In genomic region chr12:108301006-108301405, GRCm38 (mm10) we compare ENCODE assay signal across 25 mouse cellular contexts. TPM values are rescaled to one million over a fixed set of nuclear protein-coding genes. Genes with fewer than 3 reads are reported as not detected.
DNase-seq lines count a peak whose midpoint lies in the region; ATAC-seq and TF ChIP-seq lines count a peak whose summit lies in the region.
"Had no signal": no experiment of that assay in that cellular context is flagged by ENCODE, and none has a peak within 500 bp of the region (broad histone marks: within the 10 kb centered on the region; RNA-seq: fewer than 3 reads in every experiment).

No protein-coding gene starts in this region.

- H3K27ac ChIP-seq in embryonic facial prominence, embryonic 14.5 days (replicated peaks; ENCODE audit: low read depth, low read length): no peak overlapping the region
- no peak overlapping the region for H3K27ac ChIP-seq in embryonic facial prominence, embryonic 10.5 days (replicated peaks)
- peak overlapping the region; percentile 14; the same call in 1 of the 2 replicates for H3K27ac ChIP-seq in intestine, embryonic 15.5 days
- no peak overlapping the region for H3K27ac ChIP-seq in intestine, postnatal 0 days (ENCODE audit: low read depth, low read length)
- no peak overlapping the region for H3K27ac ChIP-seq in lung, postnatal 0 days (ENCODE audit: low read length)
- no peak overlapping the region for H3K27ac ChIP-seq in stomach, embryonic 14.5 days (ENCODE audit: low read length)
- no peak overlapping the region for H3K27ac ChIP-seq in stomach, postnatal 0 days (replicated peaks)
- H3K27ac ChIP-seq: embryonic facial prominence, embryonic 13.5 days; forebrain, embryonic 13.5 days; heart, embryonic 15.5 days; hindbrain, embryonic 15.5 days had no signal

- no peak for TF ChIP-seq CTCF in intestine, postnatal 0 days (IDR thresholded peaks at IDR 0.05; ENCODE audit: low read depth)
- no peak for TF ChIP-seq CTCF in lung, postnatal 0 days (IDR thresholded peaks at IDR 0.05)
- no peak for TF ChIP-seq CTCF in stomach, postnatal 0 days (IDR thresholded peaks at IDR 0.05; ENCODE audit: low read depth)

- peak; percentile 44 for DNase-seq in embryonic facial prominence, embryonic 14.5 days (ENCODE audit: low spot score)
- DNase-seq in embryonic facial prominence, embryonic 10.5 days (ENCODE audit: low spot score): no peak
- DNase-seq in lung, postnatal 0 days (ENCODE audit: low spot score): no peak
- DNase-seq in lung, postnatal 4 days: no peak
- no peak for DNase-seq in stomach, postnatal 0 days (ENCODE audit: low spot score)
- DNase-seq: adrenal gland, postnatal 14 days; B cell, adult 2 months; cerebellum, adult 11-12 months; cerebellum, adult 9-10 months; cerebellum, postnatal 25 days; forebrain, postnatal 0 days; gastrocnemius, postnatal 36 days; heart, adult 18-20 months; heart, postnatal 14 days had no signal

- no peaks in the 10 kb centered on the region for H3K36me3 ChIP-seq in embryonic facial prominence, embryonic 14.5 days (ENCODE audit: control insufficient read depth, insufficient read depth, low read length)
- no peaks in the 10 kb centered on the region for H3K36me3 ChIP-seq in embryonic facial prominence, embryonic 10.5 days (replicated peaks)
- no peaks in the 10 kb centered on the region for H3K36me3 ChIP-seq in intestine, embryonic 15.5 days
- no peaks in the 10 kb centered on the region for H3K36me3 ChIP-seq in intestine, postnatal 0 days (ENCODE audit: control insufficient read depth, insufficient read depth)
- no peaks in the 10 kb centered on the region for H3K36me3 ChIP-seq in lung, postnatal 0 days (ENCODE audit: insufficient read depth, low read length)
- H3K36me3 ChIP-seq in stomach, embryonic 14.5 days (ENCODE audit: control insufficient read depth, insufficient read depth, low read length): no peaks in the 10 kb centered on the region
- H3K36me3 ChIP-seq in stomach, postnatal 0 days (ENCODE audit: control insufficient read depth, insufficient read depth, low read length): no peaks in the 10 kb centered on the region
- H3K36me3 ChIP-seq: embryonic facial prominence, embryonic 13.5 days; heart, embryonic 15.5 days; hindbrain, embryonic 15.5 days had no signal

- H3K9ac ChIP-seq in embryonic facial prominence, embryonic 14.5 days (ENCODE audit: low read depth, low read length): no peak overlapping the region
- H3K9ac ChIP-seq in intestine, embryonic 15.5 days: no peak overlapping the region
- no peak overlapping the region for H3K9ac ChIP-seq in intestine, postnatal 0 days (ENCODE audit: low read depth, low read length)
- H3K9ac ChIP-seq in lung, postnatal 0 days (replicated peaks; ENCODE audit: low read depth): no peak overlapping the region
- H3K9ac ChIP-seq in stomach, embryonic 14.5 days (replicated peaks; ENCODE audit: low read depth, low read length): no peak overlapping the region
- no peak overlapping the region for H3K9ac ChIP-seq in stomach, postnatal 0 days (ENCODE audit: low read length)
- H3K9ac ChIP-seq: embryonic facial prominence, embryonic 13.5 days; forebrain, embryonic 13.5 days; forebrain, postnatal 0 days; heart, embryonic 15.5 days; hindbrain, embryonic 15.5 days had no signal

- H3K4me3 ChIP-seq in embryonic facial prominence, embryonic 14.5 days (ENCODE audit: low read depth, low read length): no peak overlapping the region
- no peak overlapping the region for H3K4me3 ChIP-seq in embryonic facial prominence, embryonic 10.5 days
- no peak overlapping the region for H3K4me3 ChIP-seq in intestine, embryonic 15.5 days (replicated peaks)
- H3K4me3 ChIP-seq in intestine, postnatal 0 days (ENCODE audit: low read depth, low read length): no peak overlapping the region
- no peak overlapping the region for H3K4me3 ChIP-seq in lung, postnatal 0 days (ENCODE audit: low read depth, low read length)
- no peak overlapping the region for H3K4me3 ChIP-seq in stomach, embryonic 14.5 days (ENCODE audit: low read depth, low read length)
- H3K4me3 ChIP-seq in stomach, postnatal 0 days (ENCODE audit: low read depth, low read length): no peak overlapping the region
- H3K4me3 ChIP-seq: embryonic facial prominence, embryonic 13.5 days; forebrain, embryonic 13.5 days; heart, embryonic 15.5 days; hindbrain, embryonic 15.5 days had no signal

- ATAC-seq in embryonic facial prominence, embryonic 14.5 days (ENCODE audit: low read depth): 0 out of 2 replicates have a peak, but pooled peaks have one; percentile 24
- ATAC-seq in intestine, embryonic 15.5 days: no peak
- ATAC-seq in intestine, postnatal 0 days: no peak
- ATAC-seq in lung, postnatal 0 days: peak; percentile 37
- 0 out of 2 replicates have a peak, but pooled peaks have one; percentile 21 for ATAC-seq in stomach, embryonic 14.5 days (ENCODE audit: insufficient number of reproducible peaks, insufficient read depth, low FRiP score, low read depth)
- ATAC-seq in stomach, postnatal 0 days (ENCODE audit: low FRiP score, low TSS enrichment): no peak
- ATAC-seq: activated CD4-positive, CD25-positive, alpha-beta regulatory T cell, adult 4 months; CD4-positive, CD25-positive, alpha-beta regulatory T cell, adult 4 months; forebrain, embryonic 13.5 days; forebrain, postnatal 0 days; Patski had no signal

- WGBS in embryonic facial prominence, embryonic 14.5 days: 56% methylated on average over 6 of the region's 6 CpGs
- WGBS in embryonic facial prominence, embryonic 10.5 days: 81% methylated on average over 6 of the region's 6 CpGs
- WGBS in intestine, embryonic 15.5 days: 67% methylated on average over 6 of the region's 6 CpGs
- 71% methylated on average over 6 of the region's 6 CpGs for whole genome bisulfite sequencing in intestine, postnatal 0 days
- WGBS in lung, postnatal 0 days: 39% methylated on average over 6 of the region's 6 CpGs
- WGBS in stomach, embryonic 14.5 days: 65% methylated on average over 6 of the region's 6 CpGs
- 54% methylated on average over 6 of the region's 6 CpGs for WGBS in stomach, postnatal 0 days

- no peak overlapping the region for H3K4me2 ChIP-seq in embryonic facial prominence, embryonic 14.5 days (ENCODE audit: low read depth, low read length)
- H3K4me2 ChIP-seq in intestine, embryonic 15.5 days (replicated peaks): no peak overlapping the region
- no peak overlapping the region for H3K4me2 ChIP-seq in intestine, postnatal 0 days (replicated peaks; ENCODE audit: low read depth)
- H3K4me2 ChIP-seq in lung, postnatal 0 days (replicated peaks; ENCODE audit: low read depth, low read length): no peak overlapping the region
- H3K4me2 ChIP-seq in stomach, embryonic 14.5 days (replicated peaks; ENCODE audit: low read depth, low read length): no peak overlapping the region
- no peak overlapping the region for H3K4me2 ChIP-seq in stomach, postnatal 0 days (replicated peaks; ENCODE audit: low read depth)
- H3K4me2 ChIP-seq: embryonic facial prominence, embryonic 13.5 days; forebrain, embryonic 13.5 days; heart, embryonic 11.5 days; heart, embryonic 15.5 days; hindbrain, embryonic 15.5 days had no signal

- TF ChIP-seq EP300 in lung, postnatal 0 days (IDR thresholded peaks at IDR 0.05): no peak
- no peak for TF ChIP-seq EP300 in stomach, postnatal 0 days (optimal IDR thresholded peaks at IDR 0.05)

- no peaks in the 10 kb centered on the region for H3K4me1 ChIP-seq in embryonic facial prominence, embryonic 14.5 days (ENCODE audit: control insufficient read depth, insufficient read depth, low read length)
- peaks cover 14% of the 10 kb centered on the region for H3K4me1 ChIP-seq in embryonic facial prominence, embryonic 10.5 days
- peaks cover 5% of the 10 kb centered on the region for H3K4me1 ChIP-seq in intestine, embryonic 15.5 days (replicated peaks)
- no peaks in the 10 kb centered on the region for H3K4me1 ChIP-seq in intestine, postnatal 0 days (replicated peaks; ENCODE audit: control insufficient read depth, insufficient read depth, low read length)
- H3K4me1 ChIP-seq in lung, postnatal 0 days (ENCODE audit: insufficient read depth, low read depth, low read length): no peaks in the 10 kb centered on the region
- H3K4me1 ChIP-seq in stomach, embryonic 14.5 days (ENCODE audit: control insufficient read depth, insufficient read depth, low read length): no peaks in the 10 kb centered on the region; the same call in 1 of the 2 replicates
- H3K4me1 ChIP-seq in stomach, postnatal 0 days (replicated peaks; ENCODE audit: control insufficient read depth, insufficient read depth): peaks cover 2% of the 10 kb centered on the region; the same call in 1 of the 2 replicates

- H3K27me3 ChIP-seq in embryonic facial prominence, embryonic 14.5 days (replicated peaks; ENCODE audit: control insufficient read depth, insufficient read depth, low read length): peaks cover 19% of the 10 kb centered on the region
- H3K27me3 ChIP-seq in embryonic facial prominence, embryonic 10.5 days (replicated peaks; ENCODE audit: low read depth, poor library complexity, severe bottlenecking): peaks cover 21% of the 10 kb centered on the region
- H3K27me3 ChIP-seq in intestine, embryonic 15.5 days (replicated peaks): peaks cover 10% of the 10 kb centered on the region; the same call in 1 of the 2 replicates
- peaks cover 16% of the 10 kb centered on the region; the same call in 1 of the 2 replicates for H3K27me3 ChIP-seq in intestine, postnatal 0 days (replicated peaks; ENCODE audit: control insufficient read depth, insufficient read depth, low read length)
- peaks cover 5% of the 10 kb centered on the region; the same call in 1 of the 2 replicates for H3K27me3 ChIP-seq in lung, postnatal 0 days (replicated peaks; ENCODE audit: insufficient read depth, low read length)
- H3K27me3 ChIP-seq in stomach, embryonic 14.5 days (ENCODE audit: control insufficient read depth, insufficient read depth, low read length): no peaks in the 10 kb centered on the region
- no peaks in the 10 kb centered on the region; the same call in 1 of the 2 replicates for H3K27me3 ChIP-seq in stomach, postnatal 0 days (ENCODE audit: control insufficient read depth, insufficient read depth, low read length)
- H3K27me3 ChIP-seq: hindbrain, embryonic 15.5 days; Patski had no signal

- H3K9me3 ChIP-seq in embryonic facial prominence, embryonic 14.5 days (ENCODE audit: control insufficient read depth, low read length): no peaks in the 10 kb centered on the region
- no peaks in the 10 kb centered on the region for H3K9me3 ChIP-seq in embryonic facial prominence, embryonic 10.5 days
- H3K9me3 ChIP-seq in intestine, embryonic 15.5 days: no peaks in the 10 kb centered on the region
- no peaks in the 10 kb centered on the region for H3K9me3 ChIP-seq in intestine, postnatal 0 days (ENCODE audit: control insufficient read depth)
- H3K9me3 ChIP-seq in lung, postnatal 0 days (ENCODE audit: low read length): no peaks in the 10 kb centered on the region
- H3K9me3 ChIP-seq in stomach, embryonic 14.5 days (ENCODE audit: control insufficient read depth, low read depth, low read length): no peaks in the 10 kb centered on the region
- H3K9me3 ChIP-seq in stomach, postnatal 0 days (ENCODE audit: control insufficient read depth, low read length): no peaks in the 10 kb centered on the region
- H3K9me3 ChIP-seq: embryonic facial prominence, embryonic 13.5 days; forebrain, embryonic 13.5 days; heart, embryonic 15.5 days; hindbrain, embryonic 15.5 days had no signal

RNA-seq across cellular contexts. Expression of gene Hhipl1, which starts 5.1 kb away (rescaled TPM):
- 0.58 and 0.64 TPM in 2 replicates for polyA plus RNA-seq in embryonic facial prominence, embryonic 14.5 days (2014; fragmentation: Nextera tagmentation; extraction: Ambion mirVana)
- polyA plus RNA-seq in embryonic facial prominence, embryonic 10.5 days (2016; fragmentation: Nextera tagmentation; extraction: Ambion mirVana): 0.72 and 0.99 TPM in 2 replicates
- 0.55 and 0.69 TPM in 2 replicates for polyA plus RNA-seq in intestine, embryonic 15.5 days (2015; fragmentation: Nextera tagmentation; extraction: Ambion mirVana)
- polyA plus RNA-seq in intestine, postnatal 0 days (2015; fragmentation: Nextera tagmentation; extraction: Ambion mirVana): 0.20 TPM in 2 replicates
- polyA plus RNA-seq in lung, postnatal 0 days (2015; fragmentation: Nextera tagmentation; extraction: Ambion mirVana): 0.35 and 0.57 TPM in 2 replicates
- polyA plus RNA-seq in stomach, embryonic 14.5 days (2014; fragmentation: Nextera tagmentation; extraction: Ambion mirVana): 0.69 and 0.72 TPM in 2 replicates
- polyA plus RNA-seq in stomach, postnatal 0 days (2015; fragmentation: Nextera tagmentation; extraction: Ambion mirVana): 0.23 and 0.24 TPM in 2 replicates
- polyA plus RNA-seq: CD4-positive, CD25-positive, alpha-beta regulatory T cell, adult 4 months had no signal

RNA-seq across cellular contexts. Expression of gene Ccdc85c, which starts 25.8 kb away (rescaled TPM):
- 4.2 and 4.7 TPM in 2 replicates for polyA plus RNA-seq in embryonic facial prominence, embryonic 14.5 days (2014; fragmentation: Nextera tagmentation; extraction: Ambion mirVana)
- polyA plus RNA-seq in embryonic facial prominence, embryonic 10.5 days (2016; fragmentation: Nextera tagmentation; extraction: Ambion mirVana): 11.4 and 12.1 TPM in 2 replicates
- polyA plus RNA-seq in intestine, embryonic 15.5 days (2015; fragmentation: Nextera tagmentation; extraction: Ambion mirVana): 8.7 and 9.3 TPM in 2 replicates
- 10.1 and 12.0 TPM in 2 replicates for polyA plus RNA-seq in intestine, postnatal 0 days (2015; fragmentation: Nextera tagmentation; extraction: Ambion mirVana)
- 4.1 and 4.5 TPM in 2 replicates for polyA plus RNA-seq in lung, postnatal 0 days (2015; fragmentation: Nextera tagmentation; extraction: Ambion mirVana)
- 8.9 and 10.2 TPM in 2 replicates for polyA plus RNA-seq in stomach, embryonic 14.5 days (2014; fragmentation: Nextera tagmentation; extraction: Ambion mirVana)
- 6.7 and 7.0 TPM in 2 replicates for polyA plus RNA-seq in stomach, postnatal 0 days (2015; fragmentation: Nextera tagmentation; extraction: Ambion mirVana)

RNA-seq across cellular contexts. Expression of gene Cyp46a1, which starts 33.2 kb away (rescaled TPM):
- polyA plus RNA-seq in embryonic facial prominence, embryonic 14.5 days (2014; fragmentation: Nextera tagmentation; extraction: Ambion mirVana): 5.8 and 8.5 TPM in 2 replicates
- 3.9 and 5.8 TPM in 2 replicates for polyA plus RNA-seq in embryonic facial prominence, embryonic 10.5 days (2016; fragmentation: Nextera tagmentation; extraction: Ambion mirVana)
- 5.3 and 5.4 TPM in 2 replicates for polyA plus RNA-seq in intestine, embryonic 15.5 days (2015; fragmentation: Nextera tagmentation; extraction: Ambion mirVana)
- 0.85 and 0.86 TPM in 2 replicates for polyA plus RNA-seq in intestine, postnatal 0 days (2015; fragmentation: Nextera tagmentation; extraction: Ambion mirVana)
- 1.0 and 1.3 TPM in 2 replicates for polyA plus RNA-seq in lung, postnatal 0 days (2015; fragmentation: Nextera tagmentation; extraction: Ambion mirVana)
- polyA plus RNA-seq in stomach, embryonic 14.5 days (2014; fragmentation: Nextera tagmentation; extraction: Ambion mirVana): 6.5 and 8.7 TPM in 2 replicates
- polyA plus RNA-seq in stomach, postnatal 0 days (2015; fragmentation: Nextera tagmentation; extraction: Ambion mirVana): 1.3 and 2.1 TPM in 2 replicates
- polyA plus RNA-seq: activated CD4-positive, CD25-positive, alpha-beta regulatory T cell, adult 4 months; CD4-positive, CD25-positive, alpha-beta regulatory T cell, adult 4 months had no signal

Comparison
In these comparisons a context has a peak if more than half of its experiments do, and no peak if none do; other contexts are left out.
1. ATAC-seq: peak in embryonic facial prominence, embryonic 14.5 days (single experiment), lung, postnatal 0 days (single experiment) and stomach, embryonic 14.5 days (single experiment); none in intestine, embryonic 15.5 days (single experiment), intestine, postnatal 0 days (single experiment) and stomach, postnatal 0 days (single experiment).